In the genomic region with DNA sequence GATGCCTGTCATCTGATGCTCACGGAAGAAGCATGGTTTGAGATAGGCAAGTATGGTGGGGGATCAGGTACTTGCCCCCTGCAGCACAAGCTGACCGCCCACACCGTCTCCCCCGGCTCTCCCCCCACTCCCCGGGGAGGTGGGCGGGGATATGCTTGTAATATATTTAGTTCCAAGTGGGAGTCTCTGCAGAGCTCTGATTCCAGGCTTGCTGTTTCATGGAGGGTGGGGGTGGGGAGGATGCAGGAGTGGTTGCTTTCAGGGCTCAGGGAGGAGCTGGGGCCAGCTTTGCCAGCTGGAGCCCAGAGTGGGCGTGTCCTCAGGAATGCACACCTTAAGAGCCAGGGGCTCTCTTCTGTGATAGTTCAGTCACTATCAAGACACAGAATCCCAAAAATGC, we compare ENCODE assay signal across 13 mouse cellular contexts. TPM values are rescaled to one million over a fixed set of nuclear protein-coding genes. Genes with fewer than 3 reads are reported as not detected.
DNase-seq lines count a peak whose midpoint lies in the region; ATAC-seq lines count a peak whose summit lies in the region.
"Had no signal": no experiment of that assay in that cellular context is flagged by ENCODE, and none has a peak within 500 bp of the region (broad histone marks: within the 10 kb centered on the region; RNA-seq: fewer than 3 reads in every experiment).

No protein-coding gene starts in this region.

- DNase-seq in heart, adult 18-20 months = peak; percentile 48 to 55
- no peak for DNase-seq in heart, postnatal 25 days (ENCODE audit: low spot score)
- DNase-seq in lung, postnatal 36 days = no peak
- no peak for DNase-seq in adrenal gland, postnatal 4 days (ENCODE audit: low spot score in 2 of 2)
- no peak for DNase-seq in liver
- DNase-seq: adrenal gland, postnatal 36 days; cerebellum, adult 8-10 months; kidney, adult 9 months; lung, postnatal 10 days had no signal

- peak overlapping the region; percentile 29 for H3K9ac ChIP-seq in lung, embryonic 16.5 days (ENCODE audit: low read length)
- no peak overlapping the region for H3K9ac ChIP-seq in heart, embryonic 11.5 days (ENCODE audit: low read depth, low read length)
- H3K9ac ChIP-seq in limb, embryonic 13.5 days = no peak overlapping the region

- no peaks in the 10 kb centered on the region for H3K27me3 ChIP-seq in lung, embryonic 16.5 days (ENCODE audit: control insufficient read depth, insufficient read depth, low read depth, low read length)
- H3K27me3 ChIP-seq in heart, embryonic 11.5 days (ENCODE audit: control insufficient read depth, insufficient read depth, low read length) = peaks cover 37% of the 10 kb centered on the region
- peaks cover 48% of the 10 kb centered on the region for H3K27me3 ChIP-seq in limb, embryonic 13.5 days

- H3K36me3 ChIP-seq in lung, embryonic 16.5 days (ENCODE audit: control insufficient read depth, insufficient read depth, low read length) = no peaks in the 10 kb centered on the region
- no peaks in the 10 kb centered on the region for H3K36me3 ChIP-seq in heart, embryonic 11.5 days (ENCODE audit: control insufficient read depth, insufficient read depth, low read length)
- H3K36me3 ChIP-seq in limb, embryonic 13.5 days = no peaks in the 10 kb centered on the region

- H3K4me3 ChIP-seq in lung, embryonic 16.5 days (ENCODE audit: low read length) = no peak overlapping the region
- no peak overlapping the region for H3K4me3 ChIP-seq in heart, embryonic 11.5 days (ENCODE audit: low read depth, low read length)
- H3K4me3 ChIP-seq in limb, embryonic 13.5 days = no peak overlapping the region

- ATAC-seq in lung, embryonic 16.5 days (ENCODE audit: low read depth) = no peak
- no peak for ATAC-seq in heart, embryonic 11.5 days (replicated peaks; ENCODE audit: insufficient number of reproducible peaks, low FRiP score, low TSS enrichment)
- ATAC-seq in limb, embryonic 13.5 days (ENCODE audit: low FRiP score, low read depth) = no peak
- ATAC-seq: forebrain, embryonic 16.5 days had no signal

- intact Hi-C loops in heart, postnatal 25 days (cut with DNase I) = loop anchor here (5.0 kb wide), 1 partner anchor 38 kb away; no protein-coding TSS in a partner anchor

- H3K4me1 ChIP-seq in lung, embryonic 16.5 days (replicated peaks; ENCODE audit: control insufficient read depth, insufficient read depth, low read length) = peaks cover 24% of the 10 kb centered on the region
- H3K4me1 ChIP-seq in heart, embryonic 11.5 days (ENCODE audit: control insufficient read depth, insufficient read depth, low read length) = peaks cover 16% of the 10 kb centered on the region
- H3K4me1 ChIP-seq in limb, embryonic 13.5 days = peaks cover 25% of the 10 kb centered on the region

- peak overlapping the region; percentile 11; the same call in 1 of the 2 replicates for H3K4me2 ChIP-seq in lung, embryonic 16.5 days (ENCODE audit: low read depth, low read length)
- peak overlapping the region; percentile 39 for H3K4me2 ChIP-seq in heart, embryonic 11.5 days
- H3K4me2 ChIP-seq in limb, embryonic 13.5 days (replicated peaks) = peak overlapping the region; percentile 0; the same call in 1 of the 2 replicates

- H3K27ac ChIP-seq in lung, embryonic 16.5 days (ENCODE audit: low read length) = no peak overlapping the region
- no peak overlapping the region for H3K27ac ChIP-seq in heart, embryonic 11.5 days (ENCODE audit: low read depth, low read length)
- H3K27ac ChIP-seq in limb, embryonic 13.5 days = no peak overlapping the region

- 11% methylated on average over 7 of the region's 7 CpGs for WGBS in lung, embryonic 16.5 days
- WGBS in heart, embryonic 11.5 days (ENCODE audit: insufficient replicate concordance) = 12% methylated on average over 7 of the region's 7 CpGs
- WGBS in limb, embryonic 13.5 days = 11% methylated on average over 7 of the region's 7 CpGs

- H3K9me3 ChIP-seq in lung, embryonic 16.5 days (ENCODE audit: control insufficient read depth, low read length) = no peaks in the 10 kb centered on the region
- no peaks in the 10 kb centered on the region for H3K9me3 ChIP-seq in heart, embryonic 11.5 days (replicated peaks; ENCODE audit: control insufficient read depth, low read length)
- H3K9me3 ChIP-seq in limb, embryonic 13.5 days = no peaks in the 10 kb centered on the region

RNA-seq across cellular contexts. Expression of a gene that starts 15.0 kb away (rescaled TPM):
- total RNA-seq in heart, adult 18-20 months (2021) = 10 to 100 TPM; 12.3 to 12.6 TPM
- 10 to 100 TPM in 1 of 2 experiments, 1 to 10 TPM in 1; 9.6 to 11.2 TPM for total RNA-seq in heart, postnatal 25 days (2021)
- polyA plus RNA-seq in lung, embryonic 16.5 days (2015; fragmentation: Nextera tagmentation; extraction: Ambion mirVana) = 2.5 and 2.9 TPM in 2 replicates
- polyA plus RNA-seq in heart, embryonic 11.5 days (2014; fragmentation: Nextera tagmentation; extraction: Ambion mirVana) = 1.2 and 1.4 TPM in 2 replicates
- polyA plus RNA-seq in limb, embryonic 13.5 days (2015; fragmentation: Nextera tagmentation; extraction: Ambion mirVana) = 1.6 and 1.9 TPM in 2 replicates
- 10 to 100 TPM; 32.9 to 36.4 TPM for total RNA-seq in adrenal gland, postnatal 4 days (2021)

RNA-seq across cellular contexts. Expression of a gene that starts 34.6 kb away (rescaled TPM):
- 10 to 100 TPM; 76.1 to 88.4 TPM for total RNA-seq in heart, adult 18-20 months (2021)
- total RNA-seq in heart, postnatal 25 days (2021) = 10 to 100 TPM; 68.1 to 79.0 TPM
- 16.8 and 18.2 TPM in 2 replicates for polyA plus RNA-seq in lung, embryonic 16.5 days (2015; fragmentation: Nextera tagmentation; extraction: Ambion mirVana)
- 16.1 and 18.2 TPM in 2 replicates for polyA plus RNA-seq in heart, embryonic 11.5 days (2014; fragmentation: Nextera tagmentation; extraction: Ambion mirVana)
- 18.4 and 18.9 TPM in 2 replicates for polyA plus RNA-seq in limb, embryonic 13.5 days (2015; fragmentation: Nextera tagmentation; extraction: Ambion mirVana)
- 10 to 100 TPM; 46.4 to 51.4 TPM for total RNA-seq in adrenal gland, postnatal 4 days (2021)

Comparison
In these comparisons a context has a peak if more than half of its experiments do, and no peak if none do; other contexts are left out.
1. DNase-seq: peak in heart, adult 18-20 months (2 of 2); none in heart, postnatal 25 days (single experiment), lung, postnatal 36 days (single experiment), adrenal gland, postnatal 4 days (0 of 2) and liver (single experiment).
2. Peak in every context shown above with its lines, with median percentiles within 50 percentile points of each other: H3K4me2 ChIP-seq.